Mouse (Mus musculus) heart, adult 2 months (tissue): Measurements from ENCODE around the gene Golph3l. TPM values are rescaled to one million over a fixed set of nuclear protein-coding genes. Genes with fewer than 3 reads are reported as not detected.
"Not testable (repeated sequence)": the region's sequence is repeated elsewhere in the genome, so short reads cannot be mapped to it uniquely, and the experiment has no call there.

Experiments used
- DNase-seq, 2 experiments: peaks; one replicate each; pipeline ENCODE4 v3.0.0; 2021
- H3K27ac ChIP-seq: fragments of 200-600 bp; 2 replicates; pipeline ENCODE4 v1.8.1; 2022
- H3K27me3 ChIP-seq: fragments of 200-500 bp; 2 replicates; pipeline ENCODE4 v1.6.1; 2012; ENCODE audit warnings: mild to moderate bottlenecking, low read length, inconsistent platforms, mixed read lengths; ENCODE audit not compliant: control insufficient read depth, insufficient read depth
- H3K36me3 ChIP-seq: fragments of 200-500 bp; 2 replicates; pipeline ENCODE4 v1.6.1; 2012; ENCODE audit warnings: low read length, inconsistent platforms; ENCODE audit not compliant: control insufficient read depth, insufficient read depth
- H3K4me1 ChIP-seq: fragments of 200-500 bp; 2 replicates; pipeline ENCODE4 v1.6.1; 2011; ENCODE audit warnings: low read length; ENCODE audit not compliant: control insufficient read depth, insufficient read depth
- H3K4me3 ChIP-seq: fragments of 200-600 bp; 2 replicates; pipeline ENCODE4 v1.8.1; 2022
- H3K79me2 ChIP-seq: fragments of 200-500 bp; replicated peaks from 2 replicates; pipeline ENCODE4 v1.6.1; 2012; ENCODE audit warnings: mild to moderate bottlenecking, inconsistent platforms, low read length, moderate library complexity, mixed read lengths; ENCODE audit not compliant: control insufficient read depth, insufficient read depth
- H3K9ac ChIP-seq: fragments of 200-500 bp; 2 replicates; pipeline ENCODE4 v1.6.1; 2012; ENCODE audit warnings: low read depth, mild to moderate bottlenecking, control low read depth, inconsistent platforms, low read length, mixed read lengths
- CTCF ChIP-seq: fragments of 200-600 bp; IDR thresholded peaks from 2 replicates; pipeline ENCODE4 v1.8.1; 2022; ENCODE audit warnings: antibody characterized with exemption, mild to moderate bottlenecking, moderate library complexity
- EP300 ChIP-seq: fragments of 200-500 bp; IDR thresholded peaks from 2 replicates; pipeline ENCODE4 v1.6.1; 2011; ENCODE audit warnings: low read depth, low read length, control low read depth; ENCODE audit not compliant: insufficient read depth
- POLR2A ChIP-seq: fragments of 200-500 bp; IDR thresholded peaks from 2 replicates; pipeline ENCODE4 v1.6.1; 2011; ENCODE audit warnings: mild to moderate bottlenecking, low read depth, low read length, control low read depth; ENCODE audit not compliant: insufficient read depth
- WGBS: fragments of 180-500 bp; shearing (Covaris S2); methylation state at CpG from one replicate; pipeline ENCODE4 v1.1.7; 2018; 5-methylcytosine and 5-hydroxymethylcytosine counted together
- intact Hi-C: fragments of 180-260 bp; cut with DNase I; formaldehyde crosslinking; loops from one replicate; pipeline ENCODE4 v1.15.1; 2025
- long read RNA-seq: library from polyadenylated mRNA; stranded (forward); transcript quantifications from one replicate; pipeline ENCODE4 v2.0.0, GENCODE M21; 2021
- polyA plus RNA-seq: library from polyadenylated mRNA; depleted of rRNA; stranded (reverse); fragments of >200 nt; gene quantifications from 2 replicates; pipeline ENCODE4 v1.2.3, GENCODE M21; 2012; rRNA removed
- total RNA-seq, 2 experiments: library from RNA; stranded (reverse); gene quantifications; 2 replicates each; pipeline ENCODE4 v1.2.3; 2021

The Golph3l gene
- total RNA-seq (10 to 100 TPM; 15.6 to 17.8 TPM), polyA plus RNA-seq (6.0 and 11.5 TPM in 2 replicates)
- long read RNA-seq, transcript Golph3l-207 (5 exons, 2,836 nt) = major isoform, 17 of 18 reads
- long read RNA-seq, partial matches to known transcripts = 0 of 18 reads
- long read RNA-seq, other reads (novel, unspliced or antisense) = 1 of 18 reads

DNA sequence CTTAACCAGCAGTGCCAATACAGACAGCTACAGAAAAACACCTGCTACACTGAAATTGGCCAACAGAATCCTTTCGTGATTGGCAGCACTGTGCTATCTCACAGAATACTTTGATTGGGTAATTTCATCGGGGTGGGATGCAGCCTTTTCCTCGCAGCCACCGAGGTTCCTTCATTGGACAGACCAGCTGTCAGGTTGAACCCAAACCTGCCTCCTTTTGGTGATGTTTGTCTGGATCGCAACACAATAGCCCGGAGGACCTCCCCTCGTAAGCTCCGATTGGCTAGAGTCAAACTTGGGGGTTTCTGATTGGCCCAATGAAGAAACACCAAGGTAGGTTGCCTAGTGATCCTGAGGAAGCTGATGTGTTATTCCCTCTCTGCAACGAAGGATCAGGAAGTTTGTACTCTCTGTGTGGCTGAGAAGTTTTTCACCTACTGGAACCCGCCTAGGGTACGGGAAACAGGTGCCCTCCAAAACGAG lies at the start of gene Golph3l:
Gene Golph3l (plus strand): TSS at position 331 of the 483 bp plus-strand sequence.
- TF ChIP-seq EP300 (0 out of 2 replicates have a peak, but pooled peaks have one; percentile 21), POLR2A (peak; percentile 64), CTCF (peak; percentile 20; the same call in 1 of the 2 replicates)
- intact Hi-C loops = loop anchor here (5.0 to 10.0 kb wide), 2 partner anchors 89 to 154 kb away; partner anchors contain the start of gene Arnt
- H3K27me3 ChIP-seq = no peaks in the 10 kb centered on the region
- H3K36me3 ChIP-seq = peaks cover 2% of the 10 kb centered on the region; the same call in 1 of the 2 replicates
- H3K4me1 ChIP-seq = no peaks in the 10 kb centered on the region
- peak within 1 kb of the TSS; percentile 83 for H3K9ac ChIP-seq
- peak within 1 kb of the TSS; percentile 84 for H3K4me3 ChIP-seq
- no peaks in the 10 kb centered on the region for H3K79me2 ChIP-seq
- peak; percentile 91 to 97 for DNase-seq
- WGBS = under 1% methylated on average over 12 of the region's 12 CpGs
- peak within 1 kb of the TSS; percentile 77 for H3K27ac ChIP-seq

DNA sequence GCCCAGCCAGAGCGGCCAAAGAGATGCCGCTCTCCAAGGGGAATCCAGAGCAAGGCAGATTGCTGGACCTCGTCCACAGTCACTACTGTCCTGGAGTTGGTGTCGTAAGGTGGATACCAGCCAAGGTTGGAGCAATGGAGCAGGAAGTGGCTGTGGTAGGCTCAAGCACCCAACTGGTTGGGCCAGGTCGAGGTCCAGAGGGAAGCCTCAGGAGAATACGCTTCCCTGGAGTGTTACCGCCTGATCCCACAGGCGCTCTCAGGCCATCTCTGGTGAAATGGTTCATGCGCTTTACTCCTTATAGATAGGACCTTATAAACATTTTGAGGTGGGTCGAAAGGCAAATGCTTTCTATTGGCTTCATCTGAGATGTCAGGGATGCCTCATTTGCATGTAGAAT lies 49.8 kb upstream of the Golph3l start:
- intact Hi-C loops = no loop called here
- no peak overlapping the region for H3K27ac ChIP-seq
- TF ChIP-seq CTCF (no peak), EP300 (no peak), POLR2A (no peak)
- no peak overlapping the region for H3K9ac ChIP-seq
- no peaks in the 10 kb centered on the region for H3K4me1 ChIP-seq
- DNase-seq = no peak
- 77% methylated on average over 10 of the region's 10 CpGs for WGBS
- H3K79me2 ChIP-seq = no peaks in the 10 kb centered on the region
- no peaks in the 10 kb centered on the region for H3K36me3 ChIP-seq
- no peaks in the 10 kb centered on the region for H3K27me3 ChIP-seq
- H3K4me3 ChIP-seq = no peak overlapping the region

DNA sequence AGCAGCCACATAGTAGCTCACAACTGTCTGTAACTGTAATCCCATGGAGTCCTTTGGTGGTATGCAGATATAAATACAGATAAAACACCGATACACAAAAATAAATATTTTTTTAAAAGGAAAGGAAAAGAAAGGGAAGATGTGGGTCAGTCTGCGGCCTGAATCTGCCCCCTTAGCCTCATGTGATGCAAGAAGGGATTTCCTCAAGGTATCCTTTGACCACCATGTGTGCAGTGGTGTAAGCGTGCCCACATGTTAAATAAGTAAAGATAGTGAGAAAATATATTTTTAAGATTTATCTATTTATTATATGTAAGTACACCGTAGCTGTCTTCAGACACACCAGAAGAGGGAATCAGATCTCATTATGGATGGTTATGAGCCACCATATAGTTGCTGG lies 48.9 kb upstream of the Golph3l start:
- no peak overlapping the region for H3K9ac ChIP-seq
- 90% methylated on average over 4 of the region's 4 CpGs for WGBS
- intact Hi-C loops = no loop called here
- H3K4me1 ChIP-seq = no peaks in the 10 kb centered on the region
- no peak for TF ChIP-seq CTCF
- no peak for TF ChIP-seq POLR2A
- TF ChIP-seq EP300 = no peak
- H3K4me3 ChIP-seq = no peak overlapping the region
- no peaks in the 10 kb centered on the region for H3K79me2 ChIP-seq
- no peaks in the 10 kb centered on the region for H3K27me3 ChIP-seq
- no peak for DNase-seq
- no peak overlapping the region for H3K27ac ChIP-seq
- H3K36me3 ChIP-seq = no peaks in the 10 kb centered on the region

DNA sequence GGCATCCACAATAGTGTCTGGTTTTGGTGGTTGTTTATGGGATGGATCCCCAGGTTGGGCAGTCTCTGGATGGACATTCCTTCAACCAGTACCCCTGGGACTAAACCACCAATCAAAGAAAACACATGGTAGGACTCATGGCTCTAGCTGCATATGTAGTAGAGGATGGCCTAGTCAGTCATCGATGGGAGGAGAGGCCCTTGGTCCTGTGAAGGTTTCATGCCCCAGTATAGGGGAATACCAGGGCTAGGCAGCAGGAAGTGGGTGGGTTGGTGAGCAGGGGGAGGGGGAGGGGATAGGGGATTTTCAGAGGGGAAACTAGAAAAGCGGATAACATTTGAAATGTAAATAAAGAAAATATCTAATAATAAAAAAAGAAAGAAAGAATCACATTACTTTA lies 47.5 kb upstream of the Golph3l start:
- intact Hi-C loops, H3K4me3 ChIP-seq, H3K27me3 ChIP-seq, H3K36me3 ChIP-seq, H3K4me1 ChIP-seq, H3K79me2 ChIP-seq, DNase-seq, H3K9ac ChIP-seq, H3K27ac ChIP-seq: not testable (repeated sequence)
- 64% methylated on average over 2 of the region's 2 CpGs for WGBS

- no peak for DNase-seq
- no peak overlapping the region for H3K27ac ChIP-seq
- no peaks in the 10 kb centered on the region for H3K27me3 ChIP-seq
- H3K4me3 ChIP-seq = no peak overlapping the region
- no peaks in the 10 kb centered on the region for H3K4me1 ChIP-seq
- intact Hi-C loops = no loop called here
- no peak overlapping the region for H3K9ac ChIP-seq
- no peaks in the 10 kb centered on the region for H3K36me3 ChIP-seq
- H3K79me2 ChIP-seq = no peaks in the 10 kb centered on the region
- TF ChIP-seq POLR2A = no peak
- no peak for TF ChIP-seq CTCF
- no peak for TF ChIP-seq EP300
These were observed 46.6 kb upstream of the Golph3l start for GRCm38 (mm10) chr3:95542171-95542570.

- Histone ChIP-seq H3K4me1 (no peaks in the 10 kb centered on the region), H3K27me3 (no peaks in the 10 kb centered on the region), H3K9ac (no peak overlapping the region), H3K36me3 (no peaks in the 10 kb centered on the region), H3K27ac (no peak overlapping the region), H3K4me3 (no peak overlapping the region), H3K79me2 (no peaks in the 10 kb centered on the region)
- 64% methylated on average over 7 of the region's 7 CpGs for WGBS
- no peak for TF ChIP-seq EP300
- TF ChIP-seq CTCF = no peak
- TF ChIP-seq POLR2A = no peak
- DNase-seq = no peak
- intact Hi-C loops = no loop called here
These were observed 45.8 kb upstream of the Golph3l start for GRCm38 (mm10) chr3:95542981-95543380.
